Mouse (Mus musculus) cerebellum, adult 9-10 months (tissue): ENCODE data around the gene Ptchd1.
A peak's percentile ranks its signal among the peaks of the same experiment; 100 is the strongest.

ENCODE experiments used
- DNase-seq: peaks from one replicate; pipeline ENCODE4 v3.0.0; 2022

Ptchd1 gene

GRCm38 (mm10) chrX:155623701-155624281 lies at the start of gene Ptchd1:
Gene Ptchd1, minus strand, starts transcription at chrX:155623814.
- DNase-seq: peak; percentile 44

- DNase-seq: peak; percentile 76
Observed at GRCm38 (mm10) chrX:155657971-155658370, 34.4 kb upstream of the Ptchd1 start.

- no peak for DNase-seq
Observed at GRCm38 (mm10) chrX:155645975-155646374, 22.4 kb upstream of the Ptchd1 start.

GRCm38 (mm10) chrX:155643975-155644374 lies 20.4 kb upstream of the Ptchd1 start:
- peak; percentile 44 for DNase-seq

GRCm38 (mm10) chrX:155625671-155626196 lies 2.1 kb upstream of the Ptchd1 start:
- no peak for DNase-seq

- no peak for DNase-seq
Observed at GRCm38 (mm10) chrX:155624895-155625294, 1.3 kb upstream of the Ptchd1 start.

- DNase-seq: peak; percentile 70
Observed at GRCm38 (mm10) chrX:155624341-155624841, 777 bp upstream of the Ptchd1 start, which contains the start of gene Gm15155. Gene Gm15155, plus strand, starts transcription at chrX:155624741.

GRCm38 (mm10) chrX:155622961-155623599 lies 534 bp downstream of the Ptchd1 start:
- DNase-seq: peak; percentile 53

- DNase-seq: peak; percentile 54
Observed at GRCm38 (mm10) chrX:155622527-155622926, 1.1 kb downstream of the Ptchd1 start.

- no peak for DNase-seq
Observed at GRCm38 (mm10) chrX:155601196-155601595, 22.4 kb downstream of the Ptchd1 start.

- DNase-seq: no peak
Observed at GRCm38 (mm10) chrX:155596390-155596789, 27.2 kb downstream of the Ptchd1 start.

- DNase-seq: no peak
Observed at GRCm38 (mm10) chrX:155594685-155595084, 28.9 kb downstream of the Ptchd1 start.

- no peak for DNase-seq
Observed at GRCm38 (mm10) chrX:155592467-155592866, 31.1 kb downstream of the Ptchd1 start.

GRCm38 (mm10) chrX:155591490-155591889 lies 32.1 kb downstream of the Ptchd1 start:
- DNase-seq: peak; percentile 82

GRCm38 (mm10) chrX:155584586-155584985 lies 39.0 kb downstream of the Ptchd1 start:
- no peak for DNase-seq

GRCm38 (mm10) chrX:155579791-155580190 lies 43.8 kb downstream of the Ptchd1 start:
- DNase-seq: no peak

- DNase-seq: no peak
Observed at GRCm38 (mm10) chrX:155572396-155572795, 51.2 kb downstream of the Ptchd1 start.

GRCm38 (mm10) chrX:155543780-155544179 lies 79.8 kb downstream of the Ptchd1 start:
- DNase-seq: no peak
